Mouse (Mus musculus): ENCODE results near the gene Gltp. TPM values are rescaled to one million over a fixed set of nuclear protein-coding genes. Genes with fewer than 3 reads are reported as not detected.

Gene Gltp
- polyA plus RNA-seq, 2 experiments = 18.4 to 25.4 TPM

DNA sequence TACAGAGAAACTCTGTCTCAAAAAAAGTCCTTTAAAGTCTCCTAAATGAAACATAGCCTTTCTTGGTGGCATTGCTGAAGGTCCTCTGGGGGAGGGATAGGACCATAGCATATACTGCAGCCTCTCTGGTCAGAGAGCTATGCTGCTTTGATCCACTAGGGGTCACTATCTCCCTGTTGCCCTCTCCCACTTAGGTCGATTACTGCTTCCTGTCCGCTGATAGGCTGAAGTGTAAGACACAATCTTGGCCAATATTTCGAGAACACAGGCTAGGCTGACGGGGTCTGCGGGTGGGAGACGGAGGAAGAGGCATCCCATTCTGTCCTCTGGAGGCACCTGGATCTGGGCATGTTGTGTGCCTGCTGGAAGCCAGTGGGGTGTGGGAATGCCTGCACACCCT, 70.5 kb downstream of the Gltp start:
- no peak overlapping the region for H3K4me2 ChIP-seq (ENCODE audit: low read depth)
- WGBS (ENCODE audit: insufficient replicate concordance) = 19% methylated on average over 6 of the region's 6 CpGs
- TF ChIP-seq CTCF (IDR thresholded peaks at IDR 0.05; ENCODE audit: low read depth) (peak; percentile 86), EP300 (IDR thresholded peaks at IDR 0.05; ENCODE audit: low read depth) (no peak)
- H3K9me3 ChIP-seq (ENCODE audit: control insufficient read depth, low read length) = no peaks in the 10 kb centered on the region
- DNase-seq (ENCODE audit: low read depth in 3 of 3, low spot score in 3 of 3) (peak in 1 of 3 experiments; percentile 19), ATAC-seq (ENCODE audit: insufficient read depth) (no peak)
- H3K9ac ChIP-seq (replicated peaks) = no peak overlapping the region
- H3K36me3 ChIP-seq (replicated peaks; ENCODE audit: control insufficient read depth, insufficient read depth, low read depth) = no peaks in the 10 kb centered on the region
- no peaks in the 10 kb centered on the region for H3K27me3 ChIP-seq (ENCODE audit: control insufficient read depth, insufficient read depth, low read length)
- H3K27ac ChIP-seq = no peak overlapping the region
- H3K4me3 ChIP-seq (ENCODE audit: insufficient read depth in 1 of 2, low read depth in 2 of 2, low read length in 2 of 2) = no peak overlapping the region
- peaks cover 3 to 10% of the 10 kb centered on the region in 2 experiments; a peak in 2 of 4 replicates for H3K4me1 ChIP-seq (replicated peaks; ENCODE audit: control insufficient read depth in 2 of 2, insufficient read depth in 2 of 2, low read length in 1 of 2)

Small RNA genes within 50 kb of the gene (microRNA-seq; reads per million reads assigned to microRNA genes)
- gene Mir7028 = not detected

Other genes with a start within 250 kb of the Gltp start
- gene Mmab, start 246.9 kb downstream of the Gltp start, polyA plus RNA-seq (2012; rRNA removed) = 7.1 and 7.2 TPM in 2 replicates
- 9.1 and 9.5 TPM in 2 replicates for gene Mmab, start 246.9 kb downstream of the Gltp start, polyA plus RNA-seq (2014; fragmentation: Nextera tagmentation; extraction: Ambion mirVana)
- gene Mvk, start 246.7 kb downstream of the Gltp start, polyA plus RNA-seq (2012; rRNA removed) = 20.2 and 21.6 TPM in 2 replicates
- gene Mvk, start 246.7 kb downstream of the Gltp start, polyA plus RNA-seq (2014; fragmentation: Nextera tagmentation; extraction: Ambion mirVana) = 30.9 and 32.6 TPM in 2 replicates
- 0.63 and 0.71 TPM in 2 replicates for gene Fam222a, start 123.0 kb downstream of the Gltp start, polyA plus RNA-seq (2012; rRNA removed)
- gene Fam222a, start 123.0 kb downstream of the Gltp start, polyA plus RNA-seq (2014; fragmentation: Nextera tagmentation; extraction: Ambion mirVana) = 0.44 and 0.56 TPM in 2 replicates
- gene Trpv4, start 32.6 kb downstream of the Gltp start, polyA plus RNA-seq (2012; rRNA removed) = 0.16 and 0.22 TPM in 2 replicates
- 0.14 and 0.15 TPM in 2 replicates for gene Trpv4, start 32.6 kb downstream of the Gltp start, polyA plus RNA-seq (2014; fragmentation: Nextera tagmentation; extraction: Ambion mirVana)
- gene Tchp, start 16.8 kb upstream of the Gltp start, polyA plus RNA-seq (2012; rRNA removed) = 5.6 and 7.8 TPM in 2 replicates
- 1.9 and 2.2 TPM in 2 replicates for gene Tchp, start 16.8 kb upstream of the Gltp start, polyA plus RNA-seq (2014; fragmentation: Nextera tagmentation; extraction: Ambion mirVana)
- 29.9 and 38.6 TPM in 2 replicates for gene Ankrd13a, start 83.7 kb upstream of the Gltp start, polyA plus RNA-seq (2012; rRNA removed)
- gene Ankrd13a, start 83.7 kb upstream of the Gltp start, polyA plus RNA-seq (2014; fragmentation: Nextera tagmentation; extraction: Ambion mirVana) = 46.6 and 59.1 TPM in 2 replicates
- 12.7 and 13.7 TPM in 2 replicates for gene Git2, start 84.5 kb upstream of the Gltp start, polyA plus RNA-seq (2012; rRNA removed)
- 12.1 and 12.7 TPM in 2 replicates for gene Git2, start 84.5 kb upstream of the Gltp start, polyA plus RNA-seq (2014; fragmentation: Nextera tagmentation; extraction: Ambion mirVana)
- 15.5 and 17.5 TPM in 2 replicates for gene 1500011B03Rik, start 132.5 kb upstream of the Gltp start, polyA plus RNA-seq (2012; rRNA removed)
- 31.9 and 36.0 TPM in 2 replicates for gene 1500011B03Rik, start 132.5 kb upstream of the Gltp start, polyA plus RNA-seq (2014; fragmentation: Nextera tagmentation; extraction: Ambion mirVana)
- gene 4930519G04Rik, start 162.7 kb upstream of the Gltp start, polyA plus RNA-seq (2012; rRNA removed) = not detected in 2 replicates
- not detected in 2 replicates for gene 4930519G04Rik, start 162.7 kb upstream of the Gltp start, polyA plus RNA-seq (2014; fragmentation: Nextera tagmentation; extraction: Ambion mirVana)
- gene Gm9936, start 167.7 kb upstream of the Gltp start, polyA plus RNA-seq (2012; rRNA removed) = not detected in 2 replicates
- not detected in 2 replicates for gene Gm9936, start 167.7 kb upstream of the Gltp start, polyA plus RNA-seq (2014; fragmentation: Nextera tagmentation; extraction: Ambion mirVana)
- gene Oasl2, start 206.0 kb upstream of the Gltp start, polyA plus RNA-seq (2012; rRNA removed) = 1.3 TPM in 2 replicates
- gene Oasl2, start 206.0 kb upstream of the Gltp start, polyA plus RNA-seq (2014; fragmentation: Nextera tagmentation; extraction: Ambion mirVana) = 2.0 and 2.1 TPM in 2 replicates
- gene Oasl1, start 232.3 kb upstream of the Gltp start, polyA plus RNA-seq (2012; rRNA removed) = 0.44 and 0.50 TPM in 2 replicates
- gene Oasl1, start 232.3 kb upstream of the Gltp start, polyA plus RNA-seq (2014; fragmentation: Nextera tagmentation; extraction: Ambion mirVana) = 0.23 and 0.32 TPM in 2 replicates

All from liver, embryonic 14.5 days (tissue).